Mouse (Mus musculus): ENCODE results near the gene Il17d. TPM values are rescaled to one million over a fixed set of nuclear protein-coding genes. Genes with fewer than 3 reads are reported as not detected.
A peak's percentile ranks its signal among the peaks of the same experiment; 100 is the strongest.

The Il17d gene
- total RNA-seq, 2 experiments from 2014 or later: 15.4 to 17.7 TPM

GRCm38 (mm10) chr14:57555471-57556070 is 31.0 kb downstream of the Il17d start:
- no peak for TF ChIP-seq CTCF (IDR thresholded peaks at IDR 0.05)
- Histone ChIP-seq H3K27ac (no peak overlapping the region), H3K4me3 (no peak overlapping the region)
- no peak for DNase-seq (ENCODE audit: extremely low spot score in 1 of 2, low spot score in 2 of 2)
- intact Hi-C loops (cut with DNase I): no loop called here

GRCm38 (mm10) chr14:57556922-57557321 is 32.3 kb downstream of the Il17d start:
- no peak for DNase-seq (ENCODE audit: extremely low spot score in 1 of 2, low spot score in 2 of 2)
- TF ChIP-seq CTCF (IDR thresholded peaks at IDR 0.05): no peak
- no peak overlapping the region for H3K4me3 ChIP-seq
- H3K27ac ChIP-seq: no peak overlapping the region
- intact Hi-C loops (cut with DNase I): no loop called here

GRCm38 (mm10) chr14:57565626-57566025 is 41.0 kb downstream of the Il17d start:
- intact Hi-C loops (cut with DNase I): no loop called here
- no peak overlapping the region for H3K27ac ChIP-seq
- no peak for TF ChIP-seq CTCF (IDR thresholded peaks at IDR 0.05)
- no peak for DNase-seq (ENCODE audit: extremely low spot score in 1 of 2, low spot score in 2 of 2)
- H3K4me3 ChIP-seq: no peak overlapping the region

- intact Hi-C loops (cut with DNase I): loop anchor here (2.0 kb wide), 1 partner anchor 37 kb away; no protein-coding TSS in a partner anchor
- TF ChIP-seq CTCF (IDR thresholded peaks at IDR 0.05): no peak
These were observed 46.9 kb downstream of the Il17d start, which contains the start of gene Eef1akmt1 for GRCm38 (mm10) chr14:57571155-57572133. Gene Eef1akmt1, minus strand, starts transcription at chr14:57571612.

DNA sequence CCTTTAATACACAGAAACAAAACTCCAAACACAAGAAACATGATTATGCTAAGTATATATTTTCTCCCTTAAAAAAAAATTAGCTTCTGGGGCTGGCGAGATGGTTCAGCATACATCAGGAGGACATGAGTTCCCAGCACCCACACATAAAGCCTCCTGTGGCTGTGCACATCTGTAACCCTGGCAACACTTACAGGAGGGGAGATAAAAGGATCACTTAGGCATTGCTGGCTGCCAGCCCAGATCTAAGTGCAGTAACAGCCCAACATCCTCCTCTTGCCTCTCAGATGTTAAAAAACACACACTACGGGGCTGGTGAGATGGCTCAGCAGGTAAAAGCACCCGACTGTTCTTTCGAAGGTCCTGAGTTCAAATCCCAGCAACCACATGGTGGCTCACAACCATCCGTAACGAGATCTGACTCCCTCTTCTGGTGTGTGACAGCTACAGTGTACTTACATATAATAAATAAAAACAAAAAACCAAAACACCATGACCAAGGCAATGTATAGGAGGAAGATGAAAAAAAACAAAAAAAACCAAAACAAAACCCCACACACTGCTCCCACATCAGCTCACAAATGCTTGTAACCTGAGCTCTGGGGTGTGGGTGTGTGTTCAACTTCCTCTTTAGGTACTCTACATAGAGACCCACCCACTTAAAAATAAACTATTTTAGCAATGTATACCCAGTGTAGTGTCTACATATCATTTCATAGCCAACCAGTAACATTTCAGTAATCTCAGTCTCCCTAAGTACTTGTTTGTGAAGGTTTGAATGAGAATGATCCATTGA is 50.4 kb downstream of the Il17d start:
- no peak for TF ChIP-seq CTCF (IDR thresholded peaks at IDR 0.05)
- intact Hi-C loops (cut with DNase I): no loop called here
- Histone ChIP-seq H3K27ac (no peak overlapping the region), H3K4me3 (no peak overlapping the region)
- DNase-seq (ENCODE audit: extremely low spot score in 1 of 2, low spot score in 2 of 2): no peak

More at GRCm38 (mm10) chr14:57571155-57572133, 46.9 kb downstream of the Il17d start, which contains the start of gene Eef1akmt1:
- peak within 1 kb of the TSS; percentile 93 for H3K27ac ChIP-seq
- peak within 1 kb of the TSS; percentile 77 for H3K4me3 ChIP-seq
- DNase-seq (ENCODE audit: extremely low spot score in 1 of 2, low spot score in 2 of 2): peak; percentile 96 to 98

- no peak overlapping the region for H3K27ac ChIP-seq
- no peak overlapping the region for H3K4me3 ChIP-seq
- no peak for DNase-seq (ENCODE audit: extremely low spot score in 1 of 2, low spot score in 2 of 2)
- no peak for TF ChIP-seq CTCF (IDR thresholded peaks at IDR 0.05)
- intact Hi-C loops (cut with DNase I): no loop called here
These were observed 51.9 kb downstream of the Il17d start for GRCm38 (mm10) chr14:57576364-57577060.

DNA sequence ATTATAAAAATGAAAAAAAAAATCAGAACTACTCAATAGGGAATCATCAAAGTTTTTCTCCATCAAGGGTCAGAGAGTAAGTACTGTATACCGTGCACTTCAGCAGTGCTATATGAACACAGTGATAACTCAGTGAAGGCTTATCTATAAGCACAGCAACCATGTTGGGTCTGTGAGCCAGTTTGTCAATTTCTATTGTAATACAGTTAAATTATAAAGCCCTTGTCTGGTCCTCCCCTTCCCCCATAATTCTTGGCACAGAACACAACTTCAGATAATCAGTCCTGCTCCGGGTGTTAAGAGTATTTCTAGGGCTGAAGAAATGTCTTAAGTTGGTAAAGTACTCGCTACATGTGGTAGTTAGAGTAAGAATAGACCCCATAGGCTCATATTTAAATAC is 67.3 kb downstream of the Il17d start:
- DNase-seq (ENCODE audit: extremely low spot score in 1 of 2, low spot score in 2 of 2): no peak
- Histone ChIP-seq H3K4me3 (no peak overlapping the region), H3K27ac (no peak overlapping the region)
- TF ChIP-seq CTCF (IDR thresholded peaks at IDR 0.05): no peak
- intact Hi-C loops (cut with DNase I): no loop called here

Other genes with a start within 250 kb of the Il17d start
- gene Cryl1, start 126.2 kb upstream of the Il17d start, total RNA-seq (2021): 10 to 100 TPM; 16.1 to 19.7 TPM
- gene Ift88, start 100.7 kb upstream of the Il17d start, total RNA-seq (2021): 10 to 100 TPM; 15.5 to 20.0 TPM
- 10 to 100 TPM; 30.7 to 38.0 TPM for gene Eef1akmt1, start 46.8 kb downstream of the Il17d start, total RNA-seq (2021)
- 10 to 100 TPM; 14.2 to 14.6 TPM for gene Xpo4, start 140.7 kb downstream of the Il17d start, total RNA-seq (2021)
- gene Gm49361, start 221.3 kb downstream of the Il17d start, total RNA-seq (2021): 1 to 10 TPM in 1 of 2 experiments, under 1 TPM in 1; 0.40 to 1.8 TPM
- 10 to 100 TPM; 17.0 to 22.2 TPM for gene Lats2, start 233.6 kb downstream of the Il17d start, total RNA-seq (2021)